Mouse (Mus musculus) bone marrow, adult 2 months (tissue): ENCODE results near the gene Nsmce1. TPM values are rescaled to one million over a fixed set of nuclear protein-coding genes. Genes with fewer than 3 reads are reported as not detected.
"Not testable (repeated sequence)": the region's sequence is repeated elsewhere in the genome, so short reads cannot be mapped to it uniquely, and the experiment has no call there.

ENCODE experiments used
- H3K27ac ChIP-seq: fragments of 200-500 bp; 2 replicates; pipeline ENCODE4 v1.5.1; 2012; ENCODE audit warnings: low read depth, mild to moderate bottlenecking, control low read depth, inconsistent platforms, low read length; ENCODE audit not compliant: control insufficient read depth, poor library complexity, insufficient read depth
- H3K4me1 ChIP-seq: fragments of 200-500 bp; 2 replicates; pipeline ENCODE4 v1.6.1; 2011; ENCODE audit warnings: low read length; ENCODE audit not compliant: control insufficient read depth, insufficient read depth
- H3K4me3 ChIP-seq: fragments of 200-500 bp; replicated peaks from 2 replicates; pipeline ENCODE3; 2011; ENCODE audit warnings: mild to moderate bottlenecking, low read depth, low read length, control low read depth; ENCODE audit not compliant: control insufficient read depth
- CTCF ChIP-seq: fragments of 200-500 bp; IDR thresholded peaks from 2 replicates; pipeline ENCODE4 v1.5.1; 2011; ENCODE audit warnings: low read length, control low read depth; ENCODE audit not compliant: control insufficient read depth, insufficient read depth
- POLR2A ChIP-seq: fragments of 200-500 bp; IDR thresholded peaks from 2 replicates; pipeline ENCODE4 v1.6.1; 2011; ENCODE audit warnings: low read depth, mild to moderate bottlenecking, control low read depth, low read length, borderline replicate concordance; ENCODE audit not compliant: control insufficient read depth
- WGBS: fragments of 180-500 bp; shearing (Covaris S2); methylation state at CpG from one replicate; pipeline ENCODE4 v1.1.7; 2018; 5-methylcytosine and 5-hydroxymethylcytosine counted together
- polyA plus RNA-seq: library from polyadenylated mRNA; stranded (reverse); fragments of >200 nt; gene quantifications from 2 replicates; pipeline ENCODE4 v1.2.4, GENCODE M21; 2011; ENCODE audit warnings: low replicate concordance; ENCODE audit not compliant: missing spikeins, insufficient read depth, insufficient read length

Nsmce1 gene
- polyA plus RNA-seq, 1 experiment: 49.6 TPM

DNA sequence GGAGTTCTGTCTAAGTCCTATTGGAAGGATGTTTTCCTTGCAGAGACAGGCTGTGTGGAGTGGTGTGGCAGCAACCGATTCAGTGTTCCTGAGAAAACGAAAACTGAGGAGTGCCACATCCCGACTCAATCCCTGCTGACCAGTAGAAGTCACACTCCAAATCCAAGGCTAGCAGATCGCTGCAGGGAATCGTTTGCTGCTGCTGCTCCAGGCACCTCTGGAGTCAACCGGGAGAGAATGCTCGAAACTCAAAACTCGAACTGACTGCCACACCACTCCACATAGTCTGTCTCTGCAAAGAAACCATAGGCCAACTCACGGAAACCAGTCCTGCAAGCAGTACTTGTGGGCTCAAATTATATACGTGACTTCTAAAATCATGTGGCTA, 47.3 kb downstream of the Nsmce1 start:
- H3K27ac ChIP-seq: no peak overlapping the region; the same call in 1 of the 2 replicates
- TF ChIP-seq POLR2A (no peak), CTCF (no peak)
- H3K4me1 ChIP-seq: peaks cover under 1% of the 10 kb centered on the region
- 16% methylated on average over 10 of the region's 10 CpGs for WGBS
- H3K4me3 ChIP-seq: peak overlapping the region; percentile 74

GRCm38 (mm10) chr7:125442323-125442722, 49.1 kb downstream of the Nsmce1 start:
- WGBS: 69% methylated on average over 4 of the region's 4 CpGs

DNA sequence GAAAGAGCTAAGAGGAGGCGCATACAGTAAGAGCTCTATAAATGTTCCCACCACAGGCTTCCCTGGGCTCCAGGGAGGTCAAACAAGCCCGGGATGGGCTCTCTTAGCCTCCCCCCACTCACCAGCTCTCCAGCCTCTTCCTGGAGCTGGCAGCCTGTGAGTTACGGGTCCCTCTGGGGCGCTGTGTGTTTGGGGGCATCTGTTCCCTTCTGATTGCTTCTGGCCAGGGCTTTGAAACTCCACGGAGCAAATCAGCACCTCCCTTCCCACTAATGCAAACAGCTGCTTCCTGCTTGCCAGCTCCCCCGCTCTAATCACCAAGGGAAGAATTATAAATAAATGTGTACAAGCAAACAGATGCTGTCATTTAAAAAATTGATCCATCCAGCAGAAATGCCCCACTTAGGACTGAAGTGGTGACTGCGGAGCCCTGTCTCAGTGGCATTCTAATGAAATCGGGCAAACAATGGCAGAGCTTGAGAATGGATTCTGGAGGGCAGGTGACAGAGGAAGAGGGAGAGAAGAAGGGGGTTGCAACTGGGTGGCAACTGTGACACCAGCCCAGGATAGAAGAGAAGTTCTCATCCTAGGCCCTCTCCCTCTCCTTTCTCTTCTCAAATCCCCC, 56.6 kb downstream of the Nsmce1 start:
- H3K27ac ChIP-seq: no peak overlapping the region
- 38% methylated on average over 8 of the region's 8 CpGs for WGBS
- H3K4me3 ChIP-seq: no peak overlapping the region
- H3K4me1 ChIP-seq: no peaks in the 10 kb centered on the region
- TF ChIP-seq POLR2A (no peak), CTCF (no peak)

More at GRCm38 (mm10) chr7:125442323-125442722, 49.1 kb downstream of the Nsmce1 start:
- no peak for TF ChIP-seq CTCF
- Histone ChIP-seq H3K4me1 (no peaks in the 10 kb centered on the region; the same call in 1 of the 2 replicates), H3K27ac (no peak overlapping the region), H3K4me3 (no peak overlapping the region)

GRCm38 (mm10) chr7:125433874-125434273, 57.5 kb downstream of the Nsmce1 start:
- Histone ChIP-seq H3K27ac (no peak overlapping the region), H3K4me1 (no peaks in the 10 kb centered on the region), H3K4me3 (no peak overlapping the region)
- 84% methylated on average over 3 of the region's 3 CpGs for WGBS
- TF ChIP-seq POLR2A (no peak), CTCF (no peak)

DNA sequence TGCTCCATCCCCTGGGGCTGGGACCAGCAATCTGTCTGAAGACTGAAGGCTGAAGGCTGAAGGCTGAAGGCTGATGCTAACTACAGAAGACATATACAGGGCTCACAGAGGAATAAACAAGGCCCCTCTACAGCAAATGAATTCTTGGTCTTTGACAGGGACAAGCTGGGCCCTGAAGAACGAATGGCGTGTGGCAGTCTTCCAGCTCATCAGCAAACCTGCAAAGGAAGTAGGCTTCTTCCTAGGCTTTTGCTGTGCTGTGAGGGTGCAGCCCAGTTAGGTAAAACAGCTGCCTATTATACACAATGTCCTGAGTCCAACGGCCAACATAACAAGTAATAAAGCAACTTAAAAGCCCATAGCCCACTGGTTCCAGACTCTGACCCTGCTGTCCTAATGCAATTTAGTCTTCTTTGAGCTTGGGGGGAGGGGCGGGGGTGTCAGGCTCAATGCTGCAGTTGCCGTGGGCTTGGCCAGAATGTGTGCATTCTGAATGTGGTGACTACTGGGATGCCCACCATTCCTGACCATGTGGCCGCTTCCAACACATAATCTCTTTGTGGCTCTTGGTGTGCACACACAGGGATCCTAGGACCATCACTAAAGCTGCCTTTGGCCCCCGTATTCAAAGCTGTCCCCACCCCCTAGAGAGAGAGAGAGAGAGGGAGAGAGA, 61.1 kb downstream of the Nsmce1 start:
- H3K27ac ChIP-seq: no peak overlapping the region
- H3K4me3 ChIP-seq: no peak overlapping the region
- WGBS: 75% methylated on average over 7 of the region's 7 CpGs
- no peaks in the 10 kb centered on the region; the same call in 1 of the 2 replicates for H3K4me1 ChIP-seq
- no peak for TF ChIP-seq CTCF
- no peak for TF ChIP-seq POLR2A

DNA sequence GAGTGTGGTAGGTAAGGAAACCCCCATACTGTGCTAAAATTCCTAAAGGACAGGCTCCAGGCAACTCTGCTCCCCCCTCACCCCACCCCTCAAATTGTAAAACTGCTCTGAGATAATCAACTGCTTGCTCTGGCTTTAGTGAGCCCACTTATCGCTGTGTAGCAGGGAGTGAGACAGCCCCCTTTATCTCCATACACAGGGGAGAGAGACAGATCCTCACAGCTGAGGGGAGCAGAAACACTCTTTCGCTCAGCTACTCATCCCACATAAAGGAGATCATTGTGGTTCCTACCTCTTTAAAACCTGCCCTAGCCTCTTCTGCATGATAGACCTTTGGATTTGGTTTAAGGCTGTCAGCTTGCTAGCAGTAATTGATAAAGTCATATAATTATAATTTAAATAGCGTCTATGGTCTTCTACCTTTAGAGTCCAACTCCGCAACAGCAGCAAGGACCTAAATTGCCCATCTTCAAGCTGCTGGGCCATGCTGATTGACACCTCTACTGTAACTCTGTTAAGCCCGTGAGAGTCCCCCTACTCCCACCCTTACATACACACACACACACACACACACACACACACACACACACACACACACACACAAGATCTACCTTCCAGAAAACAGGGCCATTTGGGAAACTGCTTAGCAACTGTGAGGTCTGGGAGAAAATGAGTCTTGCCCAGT, 62.4 kb downstream of the Nsmce1 start:
- WGBS: 69% methylated on average over 5 of the region's 5 CpGs
- not testable (repeated sequence) for H3K4me1 ChIP-seq, H3K4me3 ChIP-seq
- H3K27ac ChIP-seq: peak overlapping the region; percentile 34

DNA sequence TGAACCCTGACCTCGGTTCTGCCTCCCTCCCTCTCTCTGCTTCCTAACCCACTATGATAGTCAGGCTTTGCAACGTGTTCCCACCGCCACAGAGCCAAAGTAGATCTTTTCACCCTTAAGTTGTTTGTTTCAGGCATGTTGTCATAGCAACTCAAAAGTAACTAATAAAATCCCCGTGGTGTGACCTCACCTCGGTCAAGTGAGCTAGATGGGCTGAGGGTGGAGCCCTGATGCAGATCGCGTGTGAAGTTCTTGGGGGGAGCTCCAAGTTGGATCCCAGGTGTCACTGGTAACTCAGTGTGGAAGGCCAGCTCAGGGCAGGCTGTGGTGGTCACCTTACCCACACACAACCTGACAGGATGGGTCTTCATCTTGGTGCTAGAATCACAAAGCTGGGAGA, 63.0 kb downstream of the Nsmce1 start:
- TF ChIP-seq CTCF (no peak), POLR2A (no peak)
- WGBS: 69% methylated on average over 7 of the region's 7 CpGs
- H3K4me3 ChIP-seq: no peak overlapping the region
- no peaks in the 10 kb centered on the region; the same call in 1 of the 2 replicates for H3K4me1 ChIP-seq
- peak overlapping the region; percentile 34 for H3K27ac ChIP-seq

GRCm38 (mm10) chr7:125427492-125428090, 63.8 kb downstream of the Nsmce1 start:
- Histone ChIP-seq H3K27ac (no peak overlapping the region), H3K4me3 (no peak overlapping the region), H3K4me1 (no peaks in the 10 kb centered on the region; the same call in 1 of the 2 replicates)
- TF ChIP-seq CTCF: no peak
- no peak for TF ChIP-seq POLR2A
- WGBS: 58% methylated on average over 12 of the region's 12 CpGs
